Comparison of ENCODE assay signal across 8 mouse cellular contexts in the genomic region with DNA sequence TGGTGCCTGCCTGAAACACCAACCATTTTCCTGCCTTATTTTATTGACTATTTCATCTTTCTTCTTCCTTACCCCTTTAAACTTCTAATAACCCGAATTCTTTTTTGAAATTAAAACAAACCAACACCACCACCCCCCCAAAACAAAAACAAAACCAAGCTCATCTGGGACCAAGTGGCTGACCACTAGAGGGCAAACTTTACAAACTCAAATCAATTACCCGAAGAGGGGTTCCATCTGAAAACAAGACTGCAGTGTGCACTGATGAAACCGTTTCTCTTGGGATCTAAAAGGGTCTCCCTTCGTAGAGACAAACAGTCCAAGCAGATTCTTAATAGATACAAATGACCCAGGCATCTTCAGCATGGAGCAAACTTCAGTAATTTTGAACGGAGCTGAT. TPM values are rescaled to one million over a fixed set of nuclear protein-coding genes. Genes with fewer than 3 reads are reported as not detected.
DNase-seq lines count a peak whose midpoint lies in the region; ATAC-seq and TF ChIP-seq lines count a peak whose summit lies in the region.

No protein-coding gene starts in this region.

- H3K4me1 ChIP-seq in heart, adult 2 months (ENCODE audit: control insufficient read depth, insufficient read depth, low read length): peaks cover 16% of the 10 kb centered on the region
- peaks cover 9% of the 10 kb centered on the region; the same call in 1 of the 2 replicates for H3K4me1 ChIP-seq in midbrain, embryonic 15.5 days
- peaks cover 17% of the 10 kb centered on the region for H3K4me1 ChIP-seq in midbrain, embryonic 10.5 days
- no peaks in the 10 kb centered on the region for H3K4me1 ChIP-seq in kidney, embryonic 14.5 days (ENCODE audit: control insufficient read depth, insufficient read depth, low read length)

- peak; percentile 84 for TF ChIP-seq CTCF in heart, adult 2 months (IDR thresholded peaks at IDR 0.05)

- no peak for ATAC-seq in midbrain, embryonic 15.5 days (replicated peaks)
- ATAC-seq in kidney, embryonic 14.5 days (ENCODE audit: low FRiP score, low TSS enrichment): no peak

- no peak for TF ChIP-seq EP300 in heart, adult 2 months (IDR thresholded peaks at IDR 0.05; ENCODE audit: insufficient read depth, low read depth, low read length)

- 26% methylated on average over 5 of the region's 5 CpGs for WGBS in heart, adult 2 months
- 29% methylated on average over 5 of the region's 5 CpGs for WGBS in midbrain, embryonic 15.5 days
- 49% methylated on average over 5 of the region's 5 CpGs for WGBS in midbrain, embryonic 10.5 days
- 32% methylated on average over 5 of the region's 5 CpGs for WGBS in kidney, embryonic 14.5 days

- H3K36me3 ChIP-seq in heart, adult 2 months (ENCODE audit: control insufficient read depth, insufficient read depth, low read length): peaks cover 38% of the 10 kb centered on the region
- H3K36me3 ChIP-seq in midbrain, embryonic 15.5 days (replicated peaks): no peaks in the 10 kb centered on the region
- H3K36me3 ChIP-seq in midbrain, embryonic 10.5 days: no peaks in the 10 kb centered on the region
- no peaks in the 10 kb centered on the region for H3K36me3 ChIP-seq in kidney, embryonic 14.5 days (ENCODE audit: control insufficient read depth, insufficient read depth, low read length)

- H3K27me3 ChIP-seq in heart, adult 2 months (ENCODE audit: control insufficient read depth, insufficient read depth, low read length): no peaks in the 10 kb centered on the region
- H3K27me3 ChIP-seq in midbrain, embryonic 15.5 days (replicated peaks): no peaks in the 10 kb centered on the region
- H3K27me3 ChIP-seq in midbrain, embryonic 10.5 days (ENCODE audit: low read depth, poor library complexity, severe bottlenecking): no peaks in the 10 kb centered on the region
- H3K27me3 ChIP-seq in kidney, embryonic 14.5 days (ENCODE audit: control insufficient read depth, insufficient read depth, low read length): no peaks in the 10 kb centered on the region

- peak overlapping the region; percentile 18 for H3K27ac ChIP-seq in heart, adult 2 months
- H3K27ac ChIP-seq in midbrain, embryonic 15.5 days: 0 out of 2 replicates have a peak overlapping the region, but pooled peaks have one; percentile 58
- no peak overlapping the region for H3K27ac ChIP-seq in midbrain, embryonic 10.5 days (replicated peaks)
- H3K27ac ChIP-seq in kidney, embryonic 14.5 days (ENCODE audit: low read depth, low read length): no peak overlapping the region

- DNase-seq in heart, adult 2 months: peak in 1 of 2 experiments; percentile 9
- DNase-seq in heart, adult 8-10 months (ENCODE audit: low spot score): no peak
- no peak for DNase-seq in midbrain, embryonic 10.5 days (ENCODE audit: low spot score)
- DNase-seq in cerebellum, postnatal 10 days: peak; percentile 48 to 73
- DNase-seq in retina, postnatal 1 day: peak; percentile 58
- no peak for DNase-seq in urinary bladder, postnatal 25 days (ENCODE audit: low spot score)

- H3K9ac ChIP-seq in heart, adult 2 months (ENCODE audit: low read depth, low read length): no peak overlapping the region
- H3K9ac ChIP-seq in midbrain, embryonic 15.5 days: no peak overlapping the region
- H3K9ac ChIP-seq in kidney, embryonic 14.5 days (ENCODE audit: low read depth, low read length): no peak overlapping the region

- H3K9me3 ChIP-seq in midbrain, embryonic 15.5 days: no peaks in the 10 kb centered on the region
- H3K9me3 ChIP-seq in midbrain, embryonic 10.5 days (replicated peaks): no peaks in the 10 kb centered on the region
- no peaks in the 10 kb centered on the region for H3K9me3 ChIP-seq in kidney, embryonic 14.5 days (ENCODE audit: control insufficient read depth, low read length)

- H3K4me3 ChIP-seq in heart, adult 2 months: no peak overlapping the region
- no peak overlapping the region for H3K4me3 ChIP-seq in midbrain, embryonic 15.5 days
- no peak overlapping the region for H3K4me3 ChIP-seq in midbrain, embryonic 10.5 days
- no peak overlapping the region for H3K4me3 ChIP-seq in kidney, embryonic 14.5 days (ENCODE audit: low read length)

- TF ChIP-seq POLR2A in heart, adult 2 months (IDR thresholded peaks at IDR 0.05; ENCODE audit: insufficient read depth, low read depth, low read length): no peak

- H3K79me2 ChIP-seq in heart, adult 2 months (replicated peaks; ENCODE audit: control insufficient read depth, insufficient read depth, low read length): no peaks in the 10 kb centered on the region

- H3K4me2 ChIP-seq in midbrain, embryonic 15.5 days: no peak overlapping the region
- no peak overlapping the region for H3K4me2 ChIP-seq in kidney, embryonic 14.5 days (replicated peaks; ENCODE audit: low read depth, low read length)

- intact Hi-C loops in heart, adult 2 months (cut with DNase I): loop anchor here (1.0 to 5.0 kb wide), 4 partner anchors 76 to 484 kb away; no protein-coding TSS in a partner anchor

RNA-seq across cellular contexts. Expression of gene Abca1, which starts 49.3 kb away (rescaled TPM):
- total RNA-seq in heart, adult 2 months (2021): 10 to 100 TPM; 13.1 to 23.5 TPM
- 4.2 and 8.4 TPM in 2 replicates for polyA plus RNA-seq in heart, adult 2 months (2012; rRNA removed)
- total RNA-seq in heart, adult 8-10 months (2022): 10 to 100 TPM; 13.6 to 22.8 (median 16.8) TPM
- 11.3 and 12.0 TPM in 2 replicates for polyA plus RNA-seq in midbrain, embryonic 15.5 days (2015; fragmentation: Nextera tagmentation; extraction: Ambion mirVana)
- polyA plus RNA-seq in midbrain, embryonic 10.5 days (2016; fragmentation: Nextera tagmentation; extraction: Ambion mirVana): 2.0 and 3.1 TPM in 2 replicates
- polyA plus RNA-seq in kidney, embryonic 14.5 days (2014; fragmentation: Nextera tagmentation; extraction: Ambion mirVana): 3.4 and 5.6 TPM in 2 replicates

Comparison
In these comparisons a context has a peak if more than half of its experiments do, and no peak if none do; other contexts are left out.
1. H3K27ac ChIP-seq: peak in heart, adult 2 months (single experiment) and midbrain, embryonic 15.5 days (single experiment); none in midbrain, embryonic 10.5 days (single experiment) and kidney, embryonic 14.5 days (single experiment).
2. DNase-seq: peak in cerebellum, postnatal 10 days (2 of 2) and retina, postnatal 1 day (single experiment); none in heart, adult 8-10 months (single experiment), midbrain, embryonic 10.5 days (single experiment) and urinary bladder, postnatal 25 days (single experiment).